Mouse (Mus musculus) midbrain, embryonic 12.5 days (tissue): ENCODE data around the gene Vwa7. TPM values are rescaled to one million over a fixed set of nuclear protein-coding genes. Genes with fewer than 3 reads are reported as not detected.
"Not testable (repeated sequence)": the region's sequence is repeated elsewhere in the genome, so short reads cannot be mapped to it uniquely, and the experiment has no call there.

Source experiments
- ATAC-seq: fragments of 200-750 bp; cut with Nextera tagmentation; 2 replicates; pipeline ENCODE4 v1.8.0; 2017; ENCODE audit warnings: low read depth, moderate TSS enrichment, moderate library complexity; ENCODE audit not compliant: low FRiP score
- H3K27ac ChIP-seq: fragments of 300-500 bp; sonication (generic); replicated peaks from 2 replicates; pipeline ENCODE4 v1.5.1; 2016; ENCODE audit warnings: mild to moderate bottlenecking
- H3K27me3 ChIP-seq: fragments of 300-500 bp; sonication (generic); 2 replicates; pipeline ENCODE4 v1.6.1; 2016; ENCODE audit warnings: mild to moderate bottlenecking
- H3K36me3 ChIP-seq: fragments of 300-500 bp; sonication (generic); 2 replicates; pipeline ENCODE4 v1.6.1; 2016
- H3K4me1 ChIP-seq: fragments of 300-500 bp; sonication (generic); 2 replicates; pipeline ENCODE4 v1.6.1; 2016
- H3K4me2 ChIP-seq: fragments of 300-500 bp; sonication (generic); replicated peaks from 2 replicates; pipeline ENCODE4 v1.6.1; 2016; ENCODE audit warnings: mild to moderate bottlenecking, moderate library complexity
- H3K4me3 ChIP-seq: fragments of 300-500 bp; sonication (generic); 2 replicates; pipeline ENCODE4 v1.5.1; 2016; ENCODE audit warnings: mild to moderate bottlenecking
- H3K9ac ChIP-seq: fragments of 300-500 bp; sonication (generic); replicated peaks from 2 replicates; pipeline ENCODE4 v1.6.1; 2016; ENCODE audit warnings: mild to moderate bottlenecking, moderate library complexity
- H3K9me3 ChIP-seq: fragments of 300-500 bp; sonication (generic); 2 replicates; pipeline ENCODE4 v1.6.1; 2016; ENCODE audit warnings: mild to moderate bottlenecking
- WGBS: fragments of 180-500 bp; shearing (Covaris S2); methylation state at CpG from one replicate; pipeline ENCODE4 v1.1.7; 2016; 5-methylcytosine and 5-hydroxymethylcytosine counted together
- polyA plus RNA-seq: library from polyadenylated mRNA; unstranded; fragments of >200 nt; fragmentation: Nextera tagmentation; extraction: Ambion mirVana; gene quantifications from 2 replicates; pipeline ENCODE4 v1.2.1, GENCODE M21; 2016

Gene Vwa7
- polyA plus RNA-seq, 1 experiment from 2014 or later, result 0.23 TPM

DNA sequence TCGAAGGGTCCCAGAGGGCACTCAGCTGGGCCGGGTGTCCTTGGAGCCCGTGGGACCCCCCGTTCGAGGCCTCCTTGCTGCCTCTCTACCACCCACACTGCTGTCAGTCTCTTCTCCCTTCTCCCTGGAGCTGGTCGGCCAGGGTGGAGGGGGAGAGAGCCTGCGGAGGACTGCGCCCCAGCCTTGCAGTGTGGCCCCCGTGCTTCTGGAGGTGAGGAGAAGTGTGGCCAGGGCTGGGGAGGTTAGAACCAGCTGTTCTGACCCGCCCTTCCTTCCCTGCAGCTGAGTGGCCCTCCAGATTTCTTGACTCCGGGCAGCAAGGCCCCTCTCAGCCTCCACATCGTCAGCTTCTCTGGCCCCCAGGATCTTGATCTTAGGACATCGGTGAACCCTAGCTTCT, 7.9 kb downstream of the Vwa7 start:
- no peak for ATAC-seq
- Histone ChIP-seq H3K4me2 (no peak overlapping the region), H3K36me3 (no peaks in the 10 kb centered on the region), H3K9ac (no peak overlapping the region), H3K9me3 (no peaks in the 10 kb centered on the region), H3K4me3 (no peak overlapping the region), H3K4me1 (peaks cover 29% of the 10 kb centered on the region), H3K27ac (no peak overlapping the region), H3K27me3 (no peaks in the 10 kb centered on the region)
- WGBS, result 82% methylated on average over 12 of the region's 13 CpGs

DNA sequence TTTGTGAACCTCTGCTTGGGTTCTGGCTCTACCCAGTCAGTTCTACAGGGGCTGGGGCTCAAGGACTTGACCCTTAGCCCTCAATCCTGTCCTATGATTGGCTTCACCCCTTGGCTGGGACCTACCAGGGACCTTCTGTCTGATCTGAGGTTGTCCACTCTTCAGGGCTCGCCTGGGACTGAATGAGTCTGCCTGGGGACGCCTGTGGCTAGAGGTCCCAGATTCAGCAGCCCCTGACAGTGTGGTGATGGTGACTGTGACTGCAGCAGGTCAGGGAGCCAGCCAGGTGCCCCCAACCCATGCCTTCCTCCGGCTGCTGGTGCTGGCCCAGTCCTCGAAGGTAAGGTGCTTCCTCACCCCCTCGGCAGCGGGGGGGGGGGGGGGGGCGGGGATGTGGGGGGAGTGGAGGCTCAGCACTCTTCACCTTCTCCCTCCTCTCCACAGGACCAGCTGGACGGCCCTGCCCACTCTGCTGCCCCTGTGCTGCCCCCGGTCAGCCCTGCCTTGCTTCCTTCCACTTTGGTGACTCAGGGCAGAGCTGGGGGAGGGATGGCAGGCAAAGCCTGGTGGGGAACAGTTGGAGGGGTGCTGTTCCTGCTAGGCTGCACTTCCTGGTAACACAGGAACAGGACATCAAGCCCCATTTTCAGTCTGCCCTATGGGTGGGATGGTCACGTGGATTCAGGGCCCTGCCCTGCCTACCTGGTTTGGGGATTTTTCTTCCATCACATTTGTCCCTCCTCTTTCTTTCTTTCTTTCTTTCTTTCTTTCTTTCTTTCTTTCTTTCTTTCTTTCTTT, 8.5 kb downstream of the Vwa7 start:
- Histone ChIP-seq H3K9ac (no peak overlapping the region), H3K27me3 (no peaks in the 10 kb centered on the region), H3K4me3 (no peak overlapping the region), H3K27ac (no peak overlapping the region), H3K4me1 (peaks cover 34% of the 10 kb centered on the region), H3K36me3 (no peaks in the 10 kb centered on the region), H3K4me2 (no peak overlapping the region), H3K9me3 (no peaks in the 10 kb centered on the region)
- WGBS, result 74% methylated on average over 6 of the region's 10 CpGs
- no peak for ATAC-seq

DNA sequence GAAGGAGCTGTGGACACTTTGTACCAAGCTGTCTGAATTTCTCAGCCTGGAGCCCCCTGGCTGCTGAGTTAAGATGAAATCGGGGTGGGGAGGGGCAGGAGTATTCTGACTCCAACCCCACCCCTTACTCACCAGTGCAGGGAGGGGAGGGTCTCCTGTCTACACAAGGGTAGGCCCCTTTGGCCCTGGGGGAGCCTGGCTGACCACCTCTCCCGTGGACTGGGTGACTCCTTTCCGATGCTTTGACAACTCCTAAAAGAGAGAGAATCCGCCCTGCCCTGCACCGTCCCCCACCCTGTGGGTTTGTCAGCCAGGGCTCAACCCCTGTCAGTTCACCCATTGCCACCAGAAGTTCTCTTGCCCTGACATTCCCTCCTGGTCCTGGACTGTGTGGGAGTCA, 9.8 kb downstream of the Vwa7 start:
- Histone ChIP-seq H3K4me3 (no peak overlapping the region), H3K27ac (no peak overlapping the region), H3K4me2 (no peak overlapping the region), H3K36me3 (no peaks in the 10 kb centered on the region), H3K9me3 (no peaks in the 10 kb centered on the region), H3K9ac (no peak overlapping the region), H3K4me1 (peaks cover 36% of the 10 kb centered on the region), H3K27me3 (no peaks in the 10 kb centered on the region; the same call in 1 of the 2 replicates)
- no peak for ATAC-seq
- 91% methylated on average over 5 of the region's 5 CpGs for WGBS

GRCm38 (mm10) chr17:35027277-35028068, 11.1 kb downstream of the Vwa7 start, which contains the start of gene Sapcd1:
Sapcd1 (minus strand) TSS chr17:35028016.
- H3K4me3 ChIP-seq, result 0 out of 2 replicates have a peak within 1 kb of the TSS, but pooled peaks have one; percentile 0
- no peaks in the 10 kb centered on the region; the same call in 1 of the 2 replicates for H3K27me3 ChIP-seq
- H3K9me3 ChIP-seq, result no peaks in the 10 kb centered on the region
- H3K27ac ChIP-seq, result peak within 1 kb of the TSS; percentile 58
- peak within 1 kb of the TSS; percentile 30 for H3K4me2 ChIP-seq
- H3K4me1 ChIP-seq, result peaks cover 30% of the 10 kb centered on the region
- peak; percentile 76 for ATAC-seq
- no peaks in the 10 kb centered on the region for H3K36me3 ChIP-seq
- 29% methylated on average over 13 of the region's 13 CpGs for WGBS
- no peak within 1 kb of the TSS for H3K9ac ChIP-seq

DNA sequence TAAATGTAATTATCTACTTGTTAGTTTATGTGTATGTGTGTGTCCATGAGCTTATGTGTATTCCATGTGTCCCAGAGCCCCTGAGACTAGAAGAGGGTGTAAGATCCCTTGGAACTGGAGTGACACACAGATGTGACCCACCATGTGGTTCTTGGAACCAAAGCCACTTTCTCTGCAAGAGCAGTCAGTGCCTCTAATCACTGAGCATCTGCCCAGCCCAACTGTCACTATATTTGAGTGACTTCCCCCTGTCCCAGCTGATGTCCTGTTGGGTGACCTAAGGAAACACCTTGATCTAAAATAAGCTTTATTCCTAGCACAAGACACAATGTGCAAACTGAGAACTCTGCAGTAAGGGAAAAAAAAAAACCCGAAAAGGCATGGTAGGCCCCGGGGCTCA, 11.9 kb downstream of the Vwa7 start:
- H3K36me3 ChIP-seq, result no peaks in the 10 kb centered on the region
- ATAC-seq, result no peak
- H3K4me1 ChIP-seq, result peaks cover 30% of the 10 kb centered on the region
- 82% methylated on average over 2 of the region's 2 CpGs for WGBS
- H3K27ac ChIP-seq, result no peak overlapping the region
- H3K4me3 ChIP-seq, result no peak overlapping the region
- no peaks in the 10 kb centered on the region; the same call in 1 of the 2 replicates for H3K27me3 ChIP-seq
- no peak overlapping the region for H3K9ac ChIP-seq
- no peaks in the 10 kb centered on the region for H3K9me3 ChIP-seq
- H3K4me2 ChIP-seq, result no peak overlapping the region

- Histone ChIP-seq H3K9ac (no peak overlapping the region), H3K4me2 (peak overlapping the region; percentile 26), H3K4me1 (peaks cover 30% of the 10 kb centered on the region), H3K4me3 (0 out of 2 replicates have a peak overlapping the region, but pooled peaks have one; percentile 10), H3K27ac (0 out of 2 replicates have a peak overlapping the region, but pooled peaks have one; percentile 35), H3K36me3 (no peaks in the 10 kb centered on the region), H3K27me3 (no peaks in the 10 kb centered on the region; the same call in 1 of the 2 replicates), H3K9me3 (no peaks in the 10 kb centered on the region)
- WGBS, result 30% methylated on average over 19 of the region's 19 CpGs
- ATAC-seq, result 0 out of 2 replicates have a peak, but pooled peaks have one; percentile 17
Observed at GRCm38 (mm10) chr17:35029691-35030532, 13.5 kb downstream of the Vwa7 start.

GRCm38 (mm10) chr17:35031272-35031671, 14.9 kb downstream of the Vwa7 start:
- H3K4me1 ChIP-seq, result peaks cover 25% of the 10 kb centered on the region
- no peaks in the 10 kb centered on the region; the same call in 1 of the 2 replicates for H3K27me3 ChIP-seq
- no peak overlapping the region for H3K27ac ChIP-seq
- no peaks in the 10 kb centered on the region for H3K9me3 ChIP-seq
- 92% methylated on average over 11 of the region's 11 CpGs for WGBS
- no peak for ATAC-seq
- H3K9ac ChIP-seq, result no peak overlapping the region
- no peaks in the 10 kb centered on the region for H3K36me3 ChIP-seq
- H3K4me2 ChIP-seq, result no peak overlapping the region
- no peak overlapping the region for H3K4me3 ChIP-seq

DNA sequence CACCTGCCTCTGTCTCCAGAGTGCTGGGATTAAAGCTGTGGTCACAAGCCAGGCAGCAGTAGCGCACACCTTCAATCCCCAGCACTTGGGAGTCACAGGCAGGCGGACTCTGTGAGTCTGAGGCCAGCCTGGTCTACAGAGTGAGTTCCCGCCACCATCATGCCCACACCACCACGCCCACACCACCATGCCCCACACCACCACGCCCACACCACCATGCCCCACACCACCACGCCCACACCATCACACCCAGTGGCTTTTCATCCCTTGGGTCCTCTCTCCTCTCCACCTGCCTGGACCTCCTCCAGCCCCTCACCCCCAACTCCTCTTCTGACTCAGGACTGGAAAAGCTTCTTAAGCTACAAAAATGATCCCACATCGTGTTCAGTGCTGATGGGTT, 15.5 kb downstream of the Vwa7 start:
- peaks cover 22% of the 10 kb centered on the region for H3K4me1 ChIP-seq
- ATAC-seq, result no peak
- H3K9me3 ChIP-seq, result no peaks in the 10 kb centered on the region
- H3K36me3 ChIP-seq, result no peaks in the 10 kb centered on the region
- 91% methylated on average over 7 of the region's 7 CpGs for WGBS
- H3K27me3 ChIP-seq, result no peaks in the 10 kb centered on the region; the same call in 1 of the 2 replicates
- no peak overlapping the region for H3K4me2 ChIP-seq
- H3K9ac ChIP-seq, result no peak overlapping the region
- no peak overlapping the region for H3K27ac ChIP-seq
- H3K4me3 ChIP-seq, result no peak overlapping the region

DNA sequence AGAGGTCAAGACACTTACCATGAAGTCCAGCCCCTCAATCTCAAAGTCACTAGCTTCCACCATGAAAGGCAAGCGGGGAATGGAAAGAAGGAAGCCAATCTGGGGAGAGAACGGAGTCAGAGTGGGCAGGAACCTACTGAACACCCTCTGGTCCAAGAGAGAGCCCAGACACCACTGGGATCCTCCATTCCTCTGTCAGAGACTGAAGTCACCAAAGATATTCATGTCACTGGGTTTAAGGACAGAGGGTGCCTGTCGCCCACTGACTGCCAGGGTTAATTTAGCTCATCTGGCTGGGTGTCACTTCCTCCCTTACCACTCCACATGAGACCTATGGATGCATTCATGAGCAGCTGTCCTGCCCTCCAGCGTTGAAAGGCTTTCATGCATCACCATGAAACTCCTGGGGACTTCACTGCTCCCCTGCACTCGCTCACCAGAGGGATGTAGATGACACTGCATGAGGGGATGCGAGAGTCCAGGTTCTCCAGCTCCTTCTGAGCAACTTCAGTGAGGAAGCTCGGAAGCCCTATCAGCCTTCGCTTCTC, 16.0 kb downstream of the Vwa7 start:
- Histone ChIP-seq H3K4me3 (no peak overlapping the region), H3K4me2 (no peak overlapping the region), H3K36me3 (no peaks in the 10 kb centered on the region), H3K27me3 (no peaks in the 10 kb centered on the region; the same call in 1 of the 2 replicates), H3K9me3 (no peaks in the 10 kb centered on the region), H3K27ac (no peak overlapping the region), H3K4me1 (peaks cover 17% of the 10 kb centered on the region), H3K9ac (no peak overlapping the region)
- no peak for ATAC-seq
- WGBS, result 78% methylated on average over 8 of the region's 8 CpGs

GRCm38 (mm10) chr17:35033703-35034102, 17.3 kb downstream of the Vwa7 start:
- WGBS, result 57% methylated on average over 1 of the region's 1 CpGs
- not testable (repeated sequence) for H3K9me3 ChIP-seq, ATAC-seq, H3K4me1 ChIP-seq, H3K27me3 ChIP-seq, H3K36me3 ChIP-seq, H3K4me3 ChIP-seq, H3K4me2 ChIP-seq, H3K9ac ChIP-seq, H3K27ac ChIP-seq

DNA sequence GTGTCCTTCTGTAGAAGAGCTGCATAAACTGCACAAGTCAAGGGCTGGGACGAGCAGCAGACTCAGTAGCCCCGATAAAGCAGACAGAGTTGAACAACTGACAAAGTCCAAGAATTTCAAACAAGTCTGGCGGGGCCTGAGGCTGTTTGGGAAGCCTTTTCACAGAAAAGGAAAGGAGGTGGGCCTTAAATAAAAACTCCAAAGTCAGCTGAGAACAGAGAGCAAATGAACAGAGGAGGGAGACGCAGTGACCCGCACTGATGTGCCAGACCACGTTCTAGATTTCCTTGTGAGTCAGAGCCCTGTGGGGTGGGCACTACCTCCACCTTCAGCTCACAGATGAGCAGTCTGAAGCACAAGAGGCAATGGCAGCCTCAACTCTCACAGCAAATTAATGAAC, 18.5 kb downstream of the Vwa7 start:
- Histone ChIP-seq H3K9me3 (no peaks in the 10 kb centered on the region), H3K4me1 (peaks cover 5% of the 10 kb centered on the region), H3K27ac (no peak overlapping the region), H3K4me2 (no peak overlapping the region), H3K36me3 (no peaks in the 10 kb centered on the region), H3K27me3 (no peaks in the 10 kb centered on the region; the same call in 1 of the 2 replicates), H3K9ac (no peak overlapping the region), H3K4me3 (no peak overlapping the region)
- ATAC-seq, result no peak
- WGBS, result 82% methylated on average over 6 of the region's 6 CpGs
